Mouse (Mus musculus) lung, adult 2 months (tissue): Measurements from ENCODE around the gene Arpp21.

ENCODE experiments used
- CTCF ChIP-seq: fragments of 200-500 bp; IDR thresholded peaks from 2 replicates; pipeline ENCODE4 v1.5.1; 2011; ENCODE audit warnings: mild to moderate bottlenecking, low read length, control low read depth; ENCODE audit not compliant: insufficient read depth
- POLR2A ChIP-seq: fragments of 200-500 bp; IDR thresholded peaks from 2 replicates; pipeline ENCODE4 v1.6.1; 2011; ENCODE audit warnings: low read depth, mild to moderate bottlenecking, control low read depth, low read length, borderline replicate concordance; ENCODE audit errors: extremely low read depth

GRCm38 (mm10) chr9:112130812-112131211, 104.9 kb downstream of the Arpp21 start:
- TF ChIP-seq POLR2A (no peak), CTCF (no peak)
